Mouse (Mus musculus) thymus, adult 2 months (tissue): ENCODE results near the gene Dchs2. TPM values are rescaled to one million over a fixed set of nuclear protein-coding genes. Genes with fewer than 3 reads are reported as not detected.

Experiments
- DNase-seq: peaks from one replicate; pipeline ENCODE4 v3.0.0; 2021
- H3K27ac ChIP-seq: fragments of 200-500 bp; 2 replicates; pipeline ENCODE4 v1.5.1; 2012; ENCODE audit warnings: low read length, control low read depth; ENCODE audit not compliant: control insufficient read depth, insufficient read depth
- H3K27me3 ChIP-seq: fragments of 200-500 bp; 2 replicates; pipeline ENCODE4 v1.6.1; 2012; ENCODE audit warnings: mild to moderate bottlenecking, low read length, moderate library complexity, mixed read lengths; ENCODE audit not compliant: control insufficient read depth, insufficient read depth
- H3K36me3 ChIP-seq: fragments of 200-500 bp; 2 replicates; pipeline ENCODE4 v1.6.1; 2012; ENCODE audit warnings: mild to moderate bottlenecking, low read length, moderate library complexity; ENCODE audit not compliant: control insufficient read depth, insufficient read depth
- H3K4me1 ChIP-seq: fragments of 200-500 bp; replicated peaks from 2 replicates; pipeline ENCODE4 v1.6.1; 2012; ENCODE audit warnings: low read length; ENCODE audit not compliant: control insufficient read depth, insufficient read depth
- H3K4me3 ChIP-seq: fragments of 200-500 bp; 2 replicates; pipeline ENCODE4 v1.5.1; 2012; ENCODE audit warnings: mild to moderate bottlenecking, low read length, control low read depth, moderate library complexity; ENCODE audit not compliant: control insufficient read depth, insufficient read depth
- CTCF ChIP-seq: fragments of 200-500 bp; IDR thresholded peaks from 2 replicates; pipeline ENCODE4 v1.5.1; 2012; ENCODE audit warnings: mild to moderate bottlenecking, control low read depth, low read length, moderate library complexity, borderline replicate concordance; ENCODE audit not compliant: control insufficient read depth, poor library complexity, insufficient read depth; ENCODE audit errors: extremely low read depth
- POLR2A ChIP-seq: fragments of 200-500 bp; IDR thresholded peaks from 2 replicates; pipeline ENCODE4 v1.6.1; 2012; ENCODE audit warnings: mild to moderate bottlenecking, low read length, control low read depth, moderate library complexity; ENCODE audit not compliant: control insufficient read depth, poor library complexity, insufficient read depth; ENCODE audit errors: extremely low read depth
- WGBS: fragments of 180-500 bp; shearing (Covaris S2); methylation state at CpG from one replicate; pipeline ENCODE4 v1.1.7; 2018; 5-methylcytosine and 5-hydroxymethylcytosine counted together
- polyA plus RNA-seq: library from polyadenylated mRNA; depleted of rRNA; stranded (reverse); fragments of >200 nt; gene quantifications from 2 replicates; pipeline ENCODE4 v1.2.3, GENCODE M21; 2012; rRNA removed

The Dchs2 gene
- 0.31 and 0.32 TPM in 2 replicates for polyA plus RNA-seq

- Histone ChIP-seq H3K27me3 (peaks cover 2% of the 10 kb centered on the region; the same call in 1 of the 2 replicates), H3K4me3 (no peak within 1 kb of the TSS), H3K4me1 (no peaks in the 10 kb centered on the region), H3K36me3 (no peaks in the 10 kb centered on the region), H3K27ac (no peak within 1 kb of the TSS)
- DNase-seq: no peak
- TF ChIP-seq CTCF: no peak
- no peak for TF ChIP-seq POLR2A
- WGBS: 5% methylated on average over 55 of the region's 55 CpGs
These were observed at the start of gene Dchs2 for GRCm38 (mm10) chr3:83127726-83128448. Gene Dchs2, plus strand, starts transcription at chr3:83127948.

- TF ChIP-seq CTCF (no peak), POLR2A (no peak)
- peak; percentile 55 for DNase-seq
- WGBS: 2% methylated on average over 11 of the region's 11 CpGs
- Histone ChIP-seq H3K36me3 (no peaks in the 10 kb centered on the region), H3K27ac (no peak overlapping the region), H3K27me3 (no peaks in the 10 kb centered on the region), H3K4me1 (peaks cover 3% of the 10 kb centered on the region; the same call in 1 of the 2 replicates), H3K4me3 (no peak overlapping the region)
These were observed 47.1 kb upstream of the Dchs2 start for GRCm38 (mm10) chr3:83080567-83081055.

- Histone ChIP-seq H3K27ac (no peak overlapping the region), H3K4me3 (no peak overlapping the region), H3K27me3 (no peaks in the 10 kb centered on the region), H3K4me1 (no peaks in the 10 kb centered on the region; the same call in 1 of the 2 replicates), H3K36me3 (no peaks in the 10 kb centered on the region)
- no peak for DNase-seq
- TF ChIP-seq CTCF: no peak
- no peak for TF ChIP-seq POLR2A
- WGBS: 91% methylated on average over 6 of the region's 6 CpGs
These were observed 30.2 kb upstream of the Dchs2 start for GRCm38 (mm10) chr3:83097586-83097985.

- TF ChIP-seq POLR2A: no peak
- no peak for TF ChIP-seq CTCF
- no peak overlapping the region for H3K4me3 ChIP-seq
- H3K36me3 ChIP-seq: no peaks in the 10 kb centered on the region
- no peak overlapping the region for H3K27ac ChIP-seq
- 44% methylated on average over 14 of the region's 14 CpGs for WGBS
- DNase-seq: no peak
- H3K27me3 ChIP-seq: no peaks in the 10 kb centered on the region
- H3K4me1 ChIP-seq: no peaks in the 10 kb centered on the region; the same call in 1 of the 2 replicates
These were observed 29.2 kb upstream of the Dchs2 start for GRCm38 (mm10) chr3:83098546-83099034.

GRCm38 (mm10) chr3:83099139-83099538, 28.6 kb upstream of the Dchs2 start:
- TF ChIP-seq CTCF (no peak), POLR2A (no peak)
- Histone ChIP-seq H3K36me3 (no peaks in the 10 kb centered on the region), H3K27me3 (no peaks in the 10 kb centered on the region), H3K4me1 (no peaks in the 10 kb centered on the region; the same call in 1 of the 2 replicates), H3K4me3 (no peak overlapping the region), H3K27ac (no peak overlapping the region)
- 77% methylated on average over 1 of the region's 1 CpGs for WGBS
- no peak for DNase-seq

- H3K27me3 ChIP-seq: no peaks in the 10 kb centered on the region
- H3K4me1 ChIP-seq: no peaks in the 10 kb centered on the region; the same call in 1 of the 2 replicates
- TF ChIP-seq POLR2A: no peak
- TF ChIP-seq CTCF: no peak
- no peak for DNase-seq
- 82% methylated on average over 6 of the region's 6 CpGs for WGBS
- no peak overlapping the region for H3K4me3 ChIP-seq
- no peaks in the 10 kb centered on the region for H3K36me3 ChIP-seq
- no peak overlapping the region for H3K27ac ChIP-seq
These were observed 28.1 kb upstream of the Dchs2 start for GRCm38 (mm10) chr3:83099651-83100050.

GRCm38 (mm10) chr3:83102286-83102685, 25.5 kb upstream of the Dchs2 start:
- WGBS: 63% methylated on average over 6 of the region's 6 CpGs
- no peak overlapping the region for H3K4me3 ChIP-seq
- no peak for TF ChIP-seq CTCF
- TF ChIP-seq POLR2A: no peak
- H3K27me3 ChIP-seq: no peaks in the 10 kb centered on the region
- H3K4me1 ChIP-seq: no peaks in the 10 kb centered on the region; the same call in 1 of the 2 replicates
- H3K36me3 ChIP-seq: no peaks in the 10 kb centered on the region
- no peak for DNase-seq
- no peak overlapping the region for H3K27ac ChIP-seq
